Mouse (Mus musculus) lung, embryonic 15.5 days (tissue): ENCODE measurements around the gene Pomt2. TPM values are rescaled to one million over a fixed set of nuclear protein-coding genes. Genes with fewer than 3 reads are reported as not detected.
A peak's percentile ranks its signal among the peaks of the same experiment; 100 is the strongest.

ENCODE experiments used
- ATAC-seq: fragments of 200-750 bp; cut with Nextera tagmentation; 2 replicates; pipeline ENCODE4 v1.8.0; 2017; ENCODE audit warnings: moderate number of reproducible peaks, borderline replicate concordance; ENCODE audit not compliant: low FRiP score, low TSS enrichment; ENCODE audit errors: extremely low read depth
- H3K27ac ChIP-seq: fragments of 300-500 bp; sonication (generic); 2 replicates; pipeline ENCODE4 v1.5.1; 2015; ENCODE audit warnings: moderate library complexity, mild to moderate bottlenecking, inconsistent platforms
- H3K27me3 ChIP-seq: fragments of 300-500 bp; sonication (generic); 2 replicates; pipeline ENCODE4 v1.6.1; 2015; ENCODE audit warnings: inconsistent platforms
- H3K36me3 ChIP-seq: fragments of 300-500 bp; sonication (generic); 2 replicates; pipeline ENCODE4 v1.6.1; 2015; ENCODE audit warnings: inconsistent platforms
- H3K4me1 ChIP-seq: fragments of 300-500 bp; sonication (generic); 2 replicates; pipeline ENCODE4 v1.6.1; 2015; ENCODE audit warnings: inconsistent platforms
- H3K4me2 ChIP-seq: fragments of 300-500 bp; sonication (generic); 2 replicates; pipeline ENCODE4 v1.6.1; 2015; ENCODE audit warnings: inconsistent platforms, mild to moderate bottlenecking, moderate library complexity
- H3K4me3 ChIP-seq: fragments of 300-500 bp; sonication (generic); 2 replicates; pipeline ENCODE4 v1.5.1; 2015; ENCODE audit warnings: mild to moderate bottlenecking, inconsistent platforms
- H3K9ac ChIP-seq: fragments of 300-500 bp; sonication (generic); 2 replicates; pipeline ENCODE4 v1.6.1; 2015; ENCODE audit warnings: inconsistent platforms
- H3K9me3 ChIP-seq: fragments of 300-500 bp; sonication (generic); 2 replicates; pipeline ENCODE4 v1.6.1; 2016; ENCODE audit warnings: inconsistent platforms
- whole genome bisulfite sequencing: fragments of 180-500 bp; shearing (Covaris S2); methylation state at CpG from one replicate; pipeline ENCODE4 v1.1.7; 2015; 5-methylcytosine and 5-hydroxymethylcytosine counted together
- polyA plus RNA-seq: library from polyadenylated mRNA; unstranded; fragments of >200 nt; fragmentation: Nextera tagmentation; extraction: Ambion mirVana; gene quantifications from 2 replicates; pipeline ENCODE4 v1.2.1, GENCODE M21; 2015

Pomt2 gene
- polyA plus RNA-seq, 1 experiment from 2014 or later: 16.8 TPM

GRCm38 (mm10) chr12:87148136-87148535 lies 368 bp upstream of the Pomt2 start:
- H3K4me2 ChIP-seq: peak overlapping the region; percentile 70
- peak overlapping the region; percentile 97 for H3K27ac ChIP-seq
- ATAC-seq: no peak
- WGBS: 12% methylated on average over 15 of the region's 15 CpGs
- H3K27me3 ChIP-seq: no peaks in the 10 kb centered on the region
- H3K4me3 ChIP-seq: peak overlapping the region; percentile 65
- no peaks in the 10 kb centered on the region for H3K9me3 ChIP-seq
- H3K9ac ChIP-seq: peak overlapping the region; percentile 79
- 0 out of 2 replicates have a peak, but pooled peaks cover 5% of the 10 kb centered on the region for H3K36me3 ChIP-seq
- H3K4me1 ChIP-seq: peaks cover 15% of the 10 kb centered on the region

GRCm38 (mm10) chr12:87146966-87147365 lies 802 bp downstream of the Pomt2 start, which contains the start of gene Gstz1:
TSS of gene Gstz1 (plus strand) at chr12:87147165.
- peaks cover 15% of the 10 kb centered on the region for H3K4me1 ChIP-seq
- H3K4me2 ChIP-seq: peak within 1 kb of the TSS; percentile 70
- no peaks in the 10 kb centered on the region for H3K9me3 ChIP-seq
- peak within 1 kb of the TSS; percentile 97 for H3K27ac ChIP-seq
- peak; percentile 87 for ATAC-seq
- peak within 1 kb of the TSS; percentile 79 for H3K9ac ChIP-seq
- under 1% methylated on average over 27 of the region's 27 CpGs for WGBS
- 0 out of 2 replicates have a peak, but pooled peaks cover 5% of the 10 kb centered on the region for H3K36me3 ChIP-seq
- H3K27me3 ChIP-seq: no peaks in the 10 kb centered on the region
- peak within 1 kb of the TSS; percentile 65 for H3K4me3 ChIP-seq

- Histone ChIP-seq H3K4me2 (no peak overlapping the region), H3K4me3 (no peak overlapping the region), H3K27ac (no peak overlapping the region), H3K4me1 (peaks cover 8% of the 10 kb centered on the region), H3K27me3 (no peaks in the 10 kb centered on the region), H3K9me3 (no peaks in the 10 kb centered on the region), H3K9ac (no peak overlapping the region), H3K36me3 (no peaks in the 10 kb centered on the region)
- 73% methylated on average over 2 of the region's 2 CpGs for whole genome bisulfite sequencing
- ATAC-seq: no peak
These were observed 5.6 kb downstream of the Pomt2 start for GRCm38 (mm10) chr12:87142156-87142555.

- 59% methylated on average over 2 of the region's 2 CpGs for WGBS
These were observed 9.0 kb downstream of the Pomt2 start for GRCm38 (mm10) chr12:87138768-87139167.

GRCm38 (mm10) chr12:87138342-87138701 lies 9.4 kb downstream of the Pomt2 start:
- Histone ChIP-seq H3K36me3 (no peaks in the 10 kb centered on the region), H3K4me3 (no peak overlapping the region), H3K9me3 (no peaks in the 10 kb centered on the region), H3K27me3 (no peaks in the 10 kb centered on the region), H3K4me2 (no peak overlapping the region), H3K27ac (no peak overlapping the region), H3K4me1 (no peaks in the 10 kb centered on the region), H3K9ac (no peak overlapping the region)
- WGBS: 77% methylated on average over 2 of the region's 2 CpGs
- ATAC-seq: no peak

More at GRCm38 (mm10) chr12:87138768-87139167, 9.0 kb downstream of the Pomt2 start:
- H3K9ac ChIP-seq: no peak overlapping the region
- ATAC-seq: no peak
- H3K27ac ChIP-seq: no peak overlapping the region
- H3K4me2 ChIP-seq: no peak overlapping the region
- no peaks in the 10 kb centered on the region for H3K9me3 ChIP-seq
- H3K36me3 ChIP-seq: no peaks in the 10 kb centered on the region
- H3K4me3 ChIP-seq: no peak overlapping the region
- no peaks in the 10 kb centered on the region for H3K4me1 ChIP-seq
- H3K27me3 ChIP-seq: no peaks in the 10 kb centered on the region

- Histone ChIP-seq H3K27ac (no peak overlapping the region), H3K27me3 (no peaks in the 10 kb centered on the region), H3K36me3 (no peaks in the 10 kb centered on the region), H3K4me3 (no peak overlapping the region), H3K9ac (no peak overlapping the region), H3K4me1 (no peaks in the 10 kb centered on the region), H3K4me2 (no peak overlapping the region), H3K9me3 (no peaks in the 10 kb centered on the region)
- ATAC-seq: no peak
- 82% methylated on average over 15 of the region's 15 CpGs for WGBS
These were observed 10.1 kb downstream of the Pomt2 start for GRCm38 (mm10) chr12:87137439-87138341.

- Histone ChIP-seq H3K4me1 (no peaks in the 10 kb centered on the region), H3K4me3 (no peak overlapping the region), H3K9ac (no peak overlapping the region), H3K9me3 (no peaks in the 10 kb centered on the region), H3K27ac (no peak overlapping the region), H3K36me3 (peaks cover 4% of the 10 kb centered on the region), H3K4me2 (no peak overlapping the region), H3K27me3 (no peaks in the 10 kb centered on the region)
- no peak for ATAC-seq
- 86% methylated on average over 9 of the region's 9 CpGs for WGBS
These were observed 15.0 kb downstream of the Pomt2 start for GRCm38 (mm10) chr12:87132784-87133183.

GRCm38 (mm10) chr12:87132210-87132609 lies 15.6 kb downstream of the Pomt2 start:
- Histone ChIP-seq H3K9me3 (no peaks in the 10 kb centered on the region), H3K36me3 (peaks cover 4% of the 10 kb centered on the region), H3K4me3 (no peak overlapping the region), H3K27me3 (no peaks in the 10 kb centered on the region), H3K4me2 (no peak overlapping the region), H3K4me1 (no peaks in the 10 kb centered on the region), H3K9ac (no peak overlapping the region), H3K27ac (no peak overlapping the region)
- 78% methylated on average over 6 of the region's 6 CpGs for WGBS
- no peak for ATAC-seq

GRCm38 (mm10) chr12:87131619-87132018 lies 16.1 kb downstream of the Pomt2 start:
- no peak for ATAC-seq
- Histone ChIP-seq H3K27me3 (no peaks in the 10 kb centered on the region), H3K9ac (no peak overlapping the region), H3K4me2 (no peak overlapping the region), H3K4me1 (no peaks in the 10 kb centered on the region), H3K4me3 (no peak overlapping the region), H3K27ac (no peak overlapping the region), H3K36me3 (peaks cover 4% of the 10 kb centered on the region), H3K9me3 (no peaks in the 10 kb centered on the region)
- WGBS: 50% methylated on average over 3 of the region's 3 CpGs

GRCm38 (mm10) chr12:87131181-87131580 lies 16.6 kb downstream of the Pomt2 start:
- Histone ChIP-seq H3K9ac (no peak overlapping the region), H3K9me3 (no peaks in the 10 kb centered on the region), H3K4me3 (no peak overlapping the region), H3K4me2 (no peak overlapping the region), H3K27me3 (no peaks in the 10 kb centered on the region), H3K4me1 (no peaks in the 10 kb centered on the region), H3K36me3 (peaks cover 4% of the 10 kb centered on the region), H3K27ac (no peak overlapping the region)
- WGBS: 49% methylated on average over 2 of the region's 2 CpGs
- ATAC-seq: no peak

GRCm38 (mm10) chr12:87130224-87130623 lies 17.5 kb downstream of the Pomt2 start:
- H3K4me2 ChIP-seq: no peak overlapping the region
- H3K36me3 ChIP-seq: peaks cover 4% of the 10 kb centered on the region
- H3K4me1 ChIP-seq: no peaks in the 10 kb centered on the region
- no peak overlapping the region for H3K4me3 ChIP-seq
- WGBS: 90% methylated on average over 4 of the region's 4 CpGs
- no peak overlapping the region for H3K27ac ChIP-seq
- no peaks in the 10 kb centered on the region for H3K9me3 ChIP-seq
- no peak overlapping the region for H3K9ac ChIP-seq
- no peaks in the 10 kb centered on the region for H3K27me3 ChIP-seq
- ATAC-seq: no peak

GRCm38 (mm10) chr12:87127256-87127655 lies 20.5 kb downstream of the Pomt2 start:
- no peak for ATAC-seq
- Histone ChIP-seq H3K27me3 (no peaks in the 10 kb centered on the region), H3K36me3 (peaks cover 12% of the 10 kb centered on the region), H3K4me3 (no peak overlapping the region), H3K9me3 (no peaks in the 10 kb centered on the region), H3K4me1 (no peaks in the 10 kb centered on the region), H3K9ac (no peak overlapping the region), H3K27ac (no peak overlapping the region), H3K4me2 (no peak overlapping the region)
- WGBS: 67% methylated on average over 4 of the region's 4 CpGs
